Mouse (Mus musculus): ENCODE data around the gene 2010109A12Rik. TPM values are rescaled to one million over a fixed set of nuclear protein-coding genes. Genes with fewer than 3 reads are reported as not detected.

2010109A12Rik gene
- polyA plus RNA-seq, 1 experiment from 2014 or later = 1.6 TPM

GRCm38 (mm10) chr5:93260983-93261382, 54.7 kb downstream of the 2010109A12Rik start:
- Histone ChIP-seq H3K4me2 (no peak overlapping the region), H3K9me3 (ENCODE audit: control insufficient read depth, low read length) (no peaks in the 10 kb centered on the region), H3K27ac (ENCODE audit: low read depth, low read length) (no peak overlapping the region), H3K27me3 (ENCODE audit: control insufficient read depth, insufficient read depth, low read length) (no peaks in the 10 kb centered on the region), H3K9ac (ENCODE audit: low read length) (no peak overlapping the region), H3K36me3 (ENCODE audit: control insufficient read depth, insufficient read depth, low read length) (no peaks in the 10 kb centered on the region), H3K4me3 (ENCODE audit: low read depth, low read length) (no peak overlapping the region), H3K4me1 (ENCODE audit: control insufficient read depth, insufficient read depth, low read length) (no peaks in the 10 kb centered on the region)
- no peak for DNase-seq (ENCODE audit: low spot score, missing footprints)
- ATAC-seq (ENCODE audit: low FRiP score) = no peak
- WGBS = 64% methylated on average over 3 of the region's 3 CpGs

- no peak overlapping the region for H3K4me2 ChIP-seq
- no peaks in the 10 kb centered on the region for H3K36me3 ChIP-seq (ENCODE audit: control insufficient read depth, insufficient read depth, low read length)
- H3K4me1 ChIP-seq (ENCODE audit: control insufficient read depth, insufficient read depth, low read length) = no peaks in the 10 kb centered on the region
- ATAC-seq (ENCODE audit: low FRiP score) = no peak
- H3K27ac ChIP-seq (ENCODE audit: low read depth, low read length) = no peak overlapping the region
- H3K4me3 ChIP-seq (ENCODE audit: low read depth, low read length) = no peak overlapping the region
- no peaks in the 10 kb centered on the region for H3K27me3 ChIP-seq (ENCODE audit: control insufficient read depth, insufficient read depth, low read length)
- H3K9me3 ChIP-seq (ENCODE audit: control insufficient read depth, low read length) = no peaks in the 10 kb centered on the region
- H3K9ac ChIP-seq (ENCODE audit: low read length) = no peak overlapping the region
- WGBS = 92% methylated on average over 2 of the region's 2 CpGs
- DNase-seq (ENCODE audit: low spot score, missing footprints) = no peak
Observed at GRCm38 (mm10) chr5:93262751-93263150, 56.4 kb downstream of the 2010109A12Rik start.

Other genes with a start within 250 kb of the 2010109A12Rik start
- gene Sowahb, start 161.5 kb upstream of the 2010109A12Rik start, polyA plus RNA-seq (2014; fragmentation: Nextera tagmentation; extraction: Ambion mirVana) = 0.03 and 0.21 TPM in 2 replicates
- gene Sept11, start 113.1 kb upstream of the 2010109A12Rik start, polyA plus RNA-seq (2014; fragmentation: Nextera tagmentation; extraction: Ambion mirVana) = 251 and 269 TPM in 2 replicates
- 159 and 170 TPM in 2 replicates for gene Ccni, start within 50 bp of the 2010109A12Rik start, polyA plus RNA-seq (2014; fragmentation: Nextera tagmentation; extraction: Ambion mirVana)
- gene Ccng2, start 60.7 kb downstream of the 2010109A12Rik start, polyA plus RNA-seq (2014; fragmentation: Nextera tagmentation; extraction: Ambion mirVana) = 94.2 and 97.7 TPM in 2 replicates

All from midbrain, embryonic 11.5 days (tissue).